Mouse (Mus musculus): ENCODE results near the gene Trim80. TPM values are rescaled to one million over a fixed set of nuclear protein-coding genes. Genes with fewer than 3 reads are reported as not detected.
A peak's percentile ranks its signal among the peaks of the same experiment; 100 is the strongest.

The Trim80 gene
- polyA plus RNA-seq, 1 experiment from 2014 or later, result 0.18 TPM

GRCm38 (mm10) chr11:115409556-115409955, 30.8 kb upstream of the Trim80 start:
- 81% methylated on average over 7 of the region's 7 CpGs for WGBS (ENCODE audit: insufficient replicate concordance)
- H3K36me3 ChIP-seq, result peaks cover 51% of the 10 kb centered on the region

DNA sequence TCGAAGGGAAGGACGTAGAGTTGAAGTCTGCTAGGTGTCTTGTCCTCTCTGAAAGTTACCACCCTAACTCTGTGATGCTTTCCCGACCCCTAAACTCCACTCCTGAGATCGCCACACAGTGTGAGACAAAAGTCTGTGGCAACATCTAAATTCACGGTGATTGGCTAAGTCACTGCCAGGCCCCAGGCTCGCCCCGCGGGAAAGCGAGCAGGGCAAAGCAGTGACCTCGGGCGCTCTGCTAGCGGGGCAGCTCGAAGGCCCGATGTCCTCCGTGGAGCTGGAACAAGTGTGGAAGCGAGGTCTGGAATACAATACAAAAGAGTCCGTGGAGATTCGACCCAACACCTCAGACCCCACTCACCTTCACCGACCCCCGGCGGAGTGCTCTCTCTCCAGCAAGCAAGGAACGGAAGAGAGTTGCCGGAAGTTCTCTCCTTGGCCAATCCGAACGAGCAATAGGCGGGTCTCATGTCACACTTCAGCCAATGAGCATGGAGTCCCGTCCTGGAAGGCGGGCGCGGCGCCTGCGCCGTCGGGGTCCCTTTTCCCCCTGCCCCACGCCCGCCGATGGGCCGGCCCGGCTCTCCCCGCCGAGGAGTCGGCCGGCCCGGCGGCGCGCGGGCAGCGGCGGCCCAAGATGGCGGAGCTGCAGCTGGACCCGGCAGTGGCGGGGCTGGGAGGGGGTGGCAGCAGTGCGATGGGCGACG, 20.7 kb upstream of the Trim80 start, which contains the start of the genes Atp5h and Kctd2:
TSS of gene Atp5h (minus strand) at position 432 of the 707 bp plus-strand sequence.
TSS of gene Kctd2 (plus strand) at position 598 of the 707 bp plus-strand sequence.
- Histone ChIP-seq H3K9ac (peak within 1 kb of the TSS; percentile 92), H3K27me3 (replicated peaks) (no peaks in the 10 kb centered on the region), H3K4me1 (peaks cover 41% of the 10 kb centered on the region), H3K4me2 (peak within 1 kb of the TSS; percentile 99), H3K4me3 (peak within 1 kb of the TSS; percentile 95), H3K36me3 (peaks cover 44% of the 10 kb centered on the region), H3K9me3 (replicated peaks) (no peaks in the 10 kb centered on the region), H3K27ac (peak within 1 kb of the TSS; percentile 88)
- under 1% methylated on average over 54 of the region's 56 CpGs for WGBS (ENCODE audit: insufficient replicate concordance)
- ATAC-seq, result peak; percentile 98

More at GRCm38 (mm10) chr11:115409556-115409955, 30.8 kb upstream of the Trim80 start:
- Histone ChIP-seq H3K4me1 (peaks cover 41% of the 10 kb centered on the region), H3K27ac (no peak overlapping the region), H3K4me3 (no peak overlapping the region), H3K4me2 (no peak overlapping the region), H3K9me3 (replicated peaks) (no peaks in the 10 kb centered on the region), H3K27me3 (replicated peaks) (no peaks in the 10 kb centered on the region), H3K9ac (no peak overlapping the region)
- no peak for ATAC-seq

DNA sequence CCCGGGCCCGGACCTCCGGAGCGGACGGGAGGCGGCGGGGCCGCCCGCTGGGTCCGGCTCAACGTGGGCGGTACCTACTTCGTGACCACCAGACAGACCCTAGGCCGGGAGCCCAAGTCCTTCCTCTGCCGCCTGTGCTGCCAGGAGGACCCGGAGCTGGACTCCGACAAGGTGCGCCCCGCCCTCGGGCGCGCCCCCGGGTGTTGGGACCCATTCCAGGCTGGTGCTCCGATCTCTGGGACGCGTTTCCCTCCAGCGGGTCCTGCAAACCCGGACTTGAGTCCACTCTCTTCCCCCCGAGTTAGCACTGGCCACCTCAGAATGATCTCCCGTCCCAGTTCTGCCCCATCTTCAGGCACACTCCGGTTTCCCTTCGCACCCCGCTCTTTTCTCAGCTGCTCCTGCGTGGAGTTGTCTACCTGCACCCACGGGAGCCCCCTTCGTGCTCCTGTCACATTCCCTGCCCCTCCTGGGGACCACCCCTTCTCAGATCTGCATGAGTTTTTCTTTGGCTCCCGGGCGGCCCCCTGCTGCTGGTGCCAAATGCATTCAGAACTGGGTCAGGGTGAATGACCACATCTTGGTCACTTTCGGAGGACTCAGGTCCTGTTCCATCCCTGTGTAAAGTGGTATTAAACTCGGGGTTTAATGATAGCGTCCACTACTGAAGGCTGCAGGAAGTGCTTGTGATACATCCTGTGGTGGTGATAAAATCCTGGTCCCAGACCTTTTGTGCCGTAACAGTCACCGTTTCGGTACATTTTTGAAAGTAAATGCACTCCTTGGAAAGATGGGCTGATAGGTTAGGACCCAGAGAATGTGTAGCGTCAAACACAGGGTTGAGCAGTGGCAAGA, 19.8 kb upstream of the Trim80 start:
- WGBS (ENCODE audit: insufficient replicate concordance), result 1% methylated on average over 38 of the region's 45 CpGs
- H3K36me3 ChIP-seq, result peaks cover 38% of the 10 kb centered on the region
- no peaks in the 10 kb centered on the region for H3K27me3 ChIP-seq (replicated peaks)
- H3K9me3 ChIP-seq (replicated peaks), result no peaks in the 10 kb centered on the region
- H3K27ac ChIP-seq, result peak overlapping the region; percentile 88
- H3K9ac ChIP-seq, result peak overlapping the region; percentile 92
- peak overlapping the region; percentile 95 for H3K4me3 ChIP-seq
- peak; percentile 72 for ATAC-seq
- peak overlapping the region; percentile 99 for H3K4me2 ChIP-seq
- H3K4me1 ChIP-seq, result peaks cover 41% of the 10 kb centered on the region

DNA sequence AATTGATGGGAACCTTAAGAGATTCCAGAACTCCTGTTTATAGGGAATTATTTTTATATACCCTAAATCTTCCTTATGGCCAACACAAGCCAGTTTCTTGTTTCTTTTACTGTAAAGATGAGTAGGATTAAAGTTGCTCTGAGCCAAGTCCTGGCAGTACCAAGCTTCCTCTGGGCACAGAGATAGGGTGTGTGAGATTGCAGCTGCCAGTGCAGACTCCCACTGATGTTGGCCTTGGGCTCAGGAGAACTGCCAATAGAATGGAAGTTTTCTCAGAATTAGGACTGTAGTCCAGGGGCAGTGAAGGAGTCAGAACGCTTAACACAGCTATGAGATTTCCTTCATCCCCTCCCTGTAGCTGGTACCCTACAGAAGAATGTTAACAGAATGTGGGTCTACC, 19.0 kb upstream of the Trim80 start:
- Histone ChIP-seq H3K9ac (peak overlapping the region; percentile 92), H3K36me3 (peaks cover 31% of the 10 kb centered on the region), H3K27me3 (replicated peaks) (no peaks in the 10 kb centered on the region), H3K9me3 (replicated peaks) (no peaks in the 10 kb centered on the region), H3K4me1 (peaks cover 41% of the 10 kb centered on the region), H3K4me3 (peak overlapping the region; percentile 95), H3K27ac (no peak overlapping the region), H3K4me2 (peak overlapping the region; percentile 99)
- ATAC-seq, result no peak
- WGBS (ENCODE audit: insufficient replicate concordance), result 67% methylated on average over 1 of the region's 1 CpGs

DNA sequence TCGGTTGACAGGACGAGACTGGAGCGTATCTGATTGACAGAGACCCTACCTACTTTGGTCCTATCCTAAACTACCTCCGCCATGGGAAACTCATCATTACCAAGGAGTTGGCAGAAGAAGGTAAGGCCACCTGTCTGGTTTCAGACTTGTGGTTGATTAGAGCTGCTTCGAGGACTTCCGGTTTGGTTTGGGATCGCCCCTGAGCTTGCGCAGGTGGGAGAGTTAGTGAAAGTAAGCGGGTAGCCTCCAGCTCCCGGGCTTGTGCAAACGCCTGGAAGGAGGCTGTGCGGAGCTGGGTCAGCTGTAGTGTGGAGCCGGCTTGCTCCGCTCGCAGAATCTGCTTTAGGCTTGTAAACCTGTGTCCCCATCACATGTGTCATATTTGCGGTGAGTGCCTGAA, 18.4 kb upstream of the Trim80 start:
- H3K4me2 ChIP-seq, result peak overlapping the region; percentile 99; the same call in 1 of the 2 replicates
- H3K27me3 ChIP-seq (replicated peaks), result no peaks in the 10 kb centered on the region
- H3K4me3 ChIP-seq, result no peak overlapping the region
- H3K36me3 ChIP-seq, result peaks cover 27% of the 10 kb centered on the region
- H3K9me3 ChIP-seq (replicated peaks), result no peaks in the 10 kb centered on the region
- H3K9ac ChIP-seq, result no peak overlapping the region
- WGBS (ENCODE audit: insufficient replicate concordance), result 85% methylated on average over 16 of the region's 16 CpGs
- ATAC-seq, result no peak
- peaks cover 38% of the 10 kb centered on the region for H3K4me1 ChIP-seq
- H3K27ac ChIP-seq, result no peak overlapping the region

DNA sequence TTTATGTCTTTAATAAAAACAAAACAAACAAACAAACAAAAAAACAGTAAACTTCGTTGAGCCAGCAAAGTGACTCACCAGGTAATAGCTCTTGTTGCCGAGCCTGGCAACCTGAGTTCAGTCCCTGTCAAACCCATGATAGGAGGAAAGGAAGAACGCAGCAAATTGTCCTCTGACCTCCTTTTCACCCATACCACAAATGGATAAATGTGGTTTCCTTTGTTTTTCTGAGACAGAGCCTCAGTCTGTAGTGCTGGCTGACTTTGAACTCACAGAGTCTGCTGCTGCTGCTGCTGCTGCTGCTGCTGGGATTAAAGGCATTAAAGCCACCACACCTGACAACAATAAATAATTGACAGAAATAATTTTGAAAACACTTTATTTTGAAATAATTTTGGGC, 17.3 kb upstream of the Trim80 start:
- Histone ChIP-seq H3K27me3 (replicated peaks) (no peaks in the 10 kb centered on the region), H3K4me2 (no peak overlapping the region), H3K4me1 (peaks cover 37% of the 10 kb centered on the region), H3K4me3 (no peak overlapping the region), H3K9me3 (replicated peaks) (no peaks in the 10 kb centered on the region), H3K9ac (no peak overlapping the region), H3K27ac (no peak overlapping the region), H3K36me3 (peaks cover 24% of the 10 kb centered on the region)
- ATAC-seq, result no peak
- 64% methylated on average over 3 of the region's 3 CpGs for WGBS (ENCODE audit: insufficient replicate concordance)

DNA sequence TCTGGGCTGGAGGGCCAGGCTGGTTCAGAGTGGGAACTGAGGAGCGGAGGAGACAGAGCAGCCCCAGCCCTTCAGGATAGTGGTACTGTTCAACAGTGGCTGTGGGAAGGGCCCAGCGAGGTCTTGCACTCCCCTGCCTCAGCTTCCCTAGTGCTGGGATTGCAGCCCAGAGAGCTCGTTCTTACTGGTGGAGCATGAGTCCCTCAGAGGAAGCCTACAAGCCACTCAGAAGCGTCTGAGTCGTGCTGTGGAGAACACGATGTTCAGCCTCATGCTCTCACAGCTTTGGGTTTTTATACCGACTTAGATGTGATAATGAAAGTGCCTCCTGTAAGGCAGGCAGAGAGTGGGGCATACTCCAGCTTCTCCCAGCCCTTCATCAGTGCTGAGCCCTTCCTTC, 15.7 kb upstream of the Trim80 start:
- ATAC-seq, result no peak
- H3K4me1 ChIP-seq, result peaks cover 27% of the 10 kb centered on the region
- 78% methylated on average over 7 of the region's 7 CpGs for WGBS (ENCODE audit: insufficient replicate concordance)
- H3K36me3 ChIP-seq, result peaks cover 33% of the 10 kb centered on the region
- no peak overlapping the region for H3K4me3 ChIP-seq
- H3K27me3 ChIP-seq (replicated peaks), result no peaks in the 10 kb centered on the region
- no peak overlapping the region for H3K4me2 ChIP-seq
- H3K27ac ChIP-seq, result no peak overlapping the region
- no peaks in the 10 kb centered on the region for H3K9me3 ChIP-seq (replicated peaks)
- H3K9ac ChIP-seq, result no peak overlapping the region

DNA sequence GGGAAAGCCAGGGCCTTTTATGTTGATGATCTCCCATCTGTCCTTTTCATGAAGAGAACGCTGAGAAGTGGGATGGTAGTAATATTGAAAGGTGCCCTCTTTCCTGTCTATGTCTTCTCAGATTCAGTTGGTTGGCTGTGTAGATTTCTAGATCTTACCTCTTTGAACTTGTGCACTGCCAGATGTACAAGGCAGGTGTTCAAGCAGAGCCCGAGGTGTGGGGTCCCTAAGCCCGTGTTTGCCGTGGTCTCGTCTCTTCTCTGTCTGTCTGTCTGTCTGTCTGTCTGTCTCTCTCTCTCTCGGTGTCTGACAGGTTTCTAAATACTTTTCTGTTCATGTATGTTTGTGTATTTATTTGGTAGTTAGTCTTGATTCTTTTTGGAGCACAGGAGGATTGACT, 14.7 kb upstream of the Trim80 start:
- Histone ChIP-seq H3K4me1 (peaks cover 24% of the 10 kb centered on the region), H3K36me3 (peaks cover 43% of the 10 kb centered on the region), H3K27ac (no peak overlapping the region), H3K27me3 (replicated peaks) (no peaks in the 10 kb centered on the region), H3K4me3 (no peak overlapping the region), H3K9me3 (replicated peaks) (no peaks in the 10 kb centered on the region), H3K4me2 (no peak overlapping the region), H3K9ac (no peak overlapping the region)
- 74% methylated on average over 6 of the region's 6 CpGs for WGBS (ENCODE audit: insufficient replicate concordance)
- no peak for ATAC-seq

DNA sequence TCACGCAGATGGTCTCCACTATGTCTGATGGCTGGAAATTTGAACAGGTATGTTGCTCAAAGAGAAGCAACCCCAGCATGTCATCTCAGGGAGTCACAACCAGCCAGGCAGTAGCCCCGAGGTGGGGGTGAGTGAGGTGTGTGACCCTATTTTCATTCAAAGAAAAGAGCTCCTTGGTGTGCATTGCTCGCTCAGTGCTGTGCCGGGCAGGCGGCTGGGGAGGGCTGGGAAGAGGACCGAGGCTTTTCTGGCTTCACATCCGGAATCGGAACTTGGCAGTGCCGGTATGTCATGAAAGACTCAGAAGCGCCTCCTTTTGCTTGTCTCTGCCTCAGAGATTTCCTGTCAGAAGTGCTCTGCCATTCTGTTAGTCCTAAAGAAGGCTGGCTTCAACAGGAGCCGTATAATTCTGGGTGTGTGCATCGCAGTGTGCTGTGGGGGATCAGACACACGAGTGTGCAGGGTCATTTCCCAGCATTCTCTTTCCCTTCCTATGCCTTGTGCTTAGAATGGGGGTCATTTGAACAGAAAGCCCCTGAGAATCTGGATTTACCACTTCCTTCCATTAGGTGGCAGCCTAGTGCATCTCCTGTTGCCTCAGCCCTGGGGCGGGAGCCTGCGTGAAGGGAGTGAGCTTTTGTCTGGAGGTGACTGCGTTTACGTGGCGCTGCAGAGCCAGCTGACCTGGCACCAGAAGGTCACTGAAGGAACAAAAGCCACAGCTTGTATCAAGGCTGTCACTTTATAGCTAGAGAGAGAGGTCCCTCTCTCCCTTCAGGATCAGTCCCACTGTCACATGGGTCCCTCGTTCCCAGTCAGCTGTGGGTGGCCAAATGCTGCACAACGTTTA, 12.6 kb upstream of the Trim80 start:
- H3K9me3 ChIP-seq (replicated peaks), result no peaks in the 10 kb centered on the region
- peak overlapping the region; percentile 27; the same call in 1 of the 2 replicates for H3K9ac ChIP-seq
- no peaks in the 10 kb centered on the region for H3K27me3 ChIP-seq (replicated peaks)
- no peak overlapping the region for H3K4me3 ChIP-seq
- peaks cover 10% of the 10 kb centered on the region; the same call in 1 of the 2 replicates for H3K4me1 ChIP-seq
- 39% methylated on average over 20 of the region's 20 CpGs for WGBS (ENCODE audit: insufficient replicate concordance)
- peak overlapping the region; percentile 34; the same call in 1 of the 2 replicates for H3K4me2 ChIP-seq
- H3K36me3 ChIP-seq, result peaks cover 62% of the 10 kb centered on the region
- peak; percentile 42; the same call in 1 of the 2 replicates for ATAC-seq
- H3K27ac ChIP-seq, result no peak overlapping the region

DNA sequence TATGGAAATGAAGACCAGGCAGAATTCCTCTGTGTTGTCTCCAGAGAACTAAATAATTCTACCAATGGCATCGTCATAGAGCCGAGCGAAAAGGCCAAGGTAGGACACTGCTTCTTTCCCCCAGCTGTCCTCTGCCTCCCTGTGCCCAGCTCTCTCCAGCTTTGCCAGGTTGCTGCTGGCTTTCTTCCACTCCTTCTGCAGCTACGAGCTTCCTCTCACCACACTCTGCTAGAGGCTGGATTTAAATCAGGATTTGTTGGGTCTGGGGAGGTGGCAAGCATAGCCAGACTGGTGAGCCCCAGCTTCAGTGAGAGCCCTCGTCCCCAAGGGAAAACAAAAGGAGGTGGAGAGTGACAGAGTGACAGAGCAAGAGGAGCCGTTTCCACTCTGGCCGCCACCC, 11.0 kb upstream of the Trim80 start:
- Histone ChIP-seq H3K9ac (no peak overlapping the region), H3K9me3 (replicated peaks) (no peaks in the 10 kb centered on the region), H3K36me3 (peaks cover 59% of the 10 kb centered on the region), H3K4me2 (no peak overlapping the region), H3K27me3 (replicated peaks) (peaks cover 9% of the 10 kb centered on the region), H3K4me3 (no peak overlapping the region), H3K27ac (no peak overlapping the region), H3K4me1 (peaks cover 10% of the 10 kb centered on the region; the same call in 1 of the 2 replicates)
- 79% methylated on average over 7 of the region's 7 CpGs for whole genome bisulfite sequencing (ENCODE audit: insufficient replicate concordance)
- no peak for ATAC-seq

GRCm38 (mm10) chr11:115430561-115430960, 9.8 kb upstream of the Trim80 start:
- H3K27me3 ChIP-seq (replicated peaks), result peaks cover 22% of the 10 kb centered on the region
- H3K27ac ChIP-seq, result no peak overlapping the region
- WGBS (ENCODE audit: insufficient replicate concordance), result 82% methylated on average over 6 of the region's 6 CpGs
- H3K9me3 ChIP-seq (replicated peaks), result no peaks in the 10 kb centered on the region
- no peak overlapping the region for H3K9ac ChIP-seq
- H3K36me3 ChIP-seq, result peaks cover 52% of the 10 kb centered on the region
- H3K4me3 ChIP-seq, result no peak overlapping the region
- H3K4me1 ChIP-seq, result peaks cover 13% of the 10 kb centered on the region
- ATAC-seq, result no peak
- H3K4me2 ChIP-seq, result no peak overlapping the region
